Mouse (Mus musculus) erythroblast, embryonic 14.5 days (primary cell): ENCODE results near the gene Nemp2.

Experiments
- GATA1 ChIP-seq: IDR thresholded peaks from 2 replicates; pipeline ENCODE4 v1.6.1; 2012; ENCODE audit warnings: low read length, inconsistent platforms, mixed read lengths
- TAL1 ChIP-seq: IDR thresholded peaks from 3 replicates; pipeline ENCODE4 v1.6.1; 2012; ENCODE audit warnings: low read length, inconsistent platforms, mixed read lengths

DNA sequence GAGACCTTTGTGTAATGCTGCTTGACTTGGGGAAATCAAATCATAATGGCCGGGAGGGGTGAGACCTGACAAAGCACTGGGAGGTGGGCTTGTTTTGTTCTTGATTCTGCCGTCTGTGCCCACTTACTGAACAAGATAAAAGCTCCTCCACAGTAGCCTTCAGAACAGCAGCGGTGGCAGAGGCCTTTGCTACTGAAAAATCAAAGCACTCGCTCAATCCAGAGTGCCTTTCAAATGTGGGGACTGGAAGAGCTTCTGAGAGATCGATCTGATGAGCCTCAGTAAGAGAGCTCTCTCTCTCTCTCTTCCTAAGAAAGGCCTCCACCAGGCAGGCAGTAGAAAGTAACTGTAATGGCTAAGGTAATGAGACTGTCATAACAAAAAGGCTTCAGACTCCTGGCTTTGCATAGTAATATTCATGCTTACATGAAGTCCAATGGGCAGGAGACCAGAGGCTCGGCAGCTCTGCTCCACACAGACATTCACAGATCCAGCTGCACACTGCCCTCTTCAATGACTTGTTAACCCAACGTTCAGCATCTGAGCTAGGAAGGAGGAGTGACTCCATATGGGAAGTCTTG lies 38.3 kb downstream of the Nemp2 start:
- TF ChIP-seq GATA1 (no peak), TAL1 (no peak)
